Mouse (Mus musculus): ENCODE measurements around the gene Rap1gds1. TPM values are rescaled to one million over a fixed set of nuclear protein-coding genes. Genes with fewer than 3 reads are reported as not detected.

Rap1gds1 gene
- total and polyA plus RNA-seq, 3 experiments = 14.6 to 26.2 (median 24.2) TPM

- H3K27me3 ChIP-seq (ENCODE audit: control insufficient read depth, insufficient read depth, low read length) = no peaks in the 10 kb centered on the region
- no peak overlapping the region for H3K4me3 ChIP-seq
- 60% methylated on average over 5 of the region's 5 CpGs for WGBS
- intact Hi-C loops (cut with DNase I) = no loop called here
- DNase-seq = no peak
- no peak overlapping the region for H3K27ac ChIP-seq
- no peak for TF ChIP-seq EP300 (IDR thresholded peaks at IDR 0.05; ENCODE audit: insufficient read depth, low read depth, low read length)
- TF ChIP-seq POLR2A (IDR thresholded peaks at IDR 0.05; ENCODE audit: insufficient read depth, low read depth, low read length) = no peak
- no peak for TF ChIP-seq CTCF (IDR thresholded peaks at IDR 0.05)
- peaks cover 5% of the 10 kb centered on the region for H3K79me2 ChIP-seq (replicated peaks; ENCODE audit: control insufficient read depth, insufficient read depth, low read length)
- no peak overlapping the region for H3K9ac ChIP-seq (ENCODE audit: low read depth, low read length)
- H3K4me1 ChIP-seq (ENCODE audit: control insufficient read depth, insufficient read depth, low read length) = peaks cover 6% of the 10 kb centered on the region
- H3K36me3 ChIP-seq (ENCODE audit: control insufficient read depth, insufficient read depth, low read length) = peaks cover 4% of the 10 kb centered on the region; the same call in 1 of the 2 replicates
Observed at GRCm38 (mm10) chr3:139025077-139025476, 49.9 kb downstream of the Rap1gds1 start.

GRCm38 (mm10) chr3:139023585-139023984, 51.4 kb downstream of the Rap1gds1 start:
- Histone ChIP-seq H3K9ac (ENCODE audit: low read depth, low read length) (no peak overlapping the region), H3K36me3 (ENCODE audit: control insufficient read depth, insufficient read depth, low read length) (peaks cover 4% of the 10 kb centered on the region; the same call in 1 of the 2 replicates), H3K4me1 (ENCODE audit: control insufficient read depth, insufficient read depth, low read length) (peaks cover 6% of the 10 kb centered on the region), H3K27ac (no peak overlapping the region), H3K4me3 (no peak overlapping the region), H3K79me2 (replicated peaks; ENCODE audit: control insufficient read depth, insufficient read depth, low read length) (peaks cover 2% of the 10 kb centered on the region), H3K27me3 (ENCODE audit: control insufficient read depth, insufficient read depth, low read length) (no peaks in the 10 kb centered on the region)
- intact Hi-C loops (cut with DNase I) = no loop called here
- DNase-seq = no peak
- 61% methylated on average over 8 of the region's 8 CpGs for WGBS
- no peak for TF ChIP-seq POLR2A (IDR thresholded peaks at IDR 0.05; ENCODE audit: insufficient read depth, low read depth, low read length)
- TF ChIP-seq CTCF (IDR thresholded peaks at IDR 0.05) = no peak
- no peak for TF ChIP-seq EP300 (IDR thresholded peaks at IDR 0.05; ENCODE audit: insufficient read depth, low read depth, low read length)

- DNase-seq = no peak
- no peaks in the 10 kb centered on the region for H3K79me2 ChIP-seq (replicated peaks; ENCODE audit: control insufficient read depth, insufficient read depth, low read length)
- WGBS = 84% methylated on average over 9 of the region's 9 CpGs
- H3K27me3 ChIP-seq (ENCODE audit: control insufficient read depth, insufficient read depth, low read length) = no peaks in the 10 kb centered on the region
- H3K9ac ChIP-seq (ENCODE audit: low read depth, low read length) = no peak overlapping the region
- H3K4me3 ChIP-seq = no peak overlapping the region
- H3K36me3 ChIP-seq (ENCODE audit: control insufficient read depth, insufficient read depth, low read length) = no peaks in the 10 kb centered on the region
- no peak for TF ChIP-seq CTCF (IDR thresholded peaks at IDR 0.05)
- TF ChIP-seq POLR2A (IDR thresholded peaks at IDR 0.05; ENCODE audit: insufficient read depth, low read depth, low read length) = no peak
- no peak for TF ChIP-seq EP300 (IDR thresholded peaks at IDR 0.05; ENCODE audit: insufficient read depth, low read depth, low read length)
- no peaks in the 10 kb centered on the region for H3K4me1 ChIP-seq (ENCODE audit: control insufficient read depth, insufficient read depth, low read length)
- H3K27ac ChIP-seq = no peak overlapping the region
- intact Hi-C loops (cut with DNase I) = no loop called here
Observed at GRCm38 (mm10) chr3:139012352-139012751, 62.6 kb downstream of the Rap1gds1 start.

GRCm38 (mm10) chr3:139005669-139006068, 69.3 kb downstream of the Rap1gds1 start:
- intact Hi-C loops (cut with DNase I) = no loop called here
- no peaks in the 10 kb centered on the region for H3K36me3 ChIP-seq (ENCODE audit: control insufficient read depth, insufficient read depth, low read length)
- H3K9ac ChIP-seq (ENCODE audit: low read depth, low read length) = no peak overlapping the region
- no peak for DNase-seq
- no peaks in the 10 kb centered on the region for H3K79me2 ChIP-seq (replicated peaks; ENCODE audit: control insufficient read depth, insufficient read depth, low read length)
- no peak overlapping the region for H3K27ac ChIP-seq
- H3K4me1 ChIP-seq (ENCODE audit: control insufficient read depth, insufficient read depth, low read length) = no peaks in the 10 kb centered on the region
- no peak overlapping the region for H3K4me3 ChIP-seq
- H3K27me3 ChIP-seq (ENCODE audit: control insufficient read depth, insufficient read depth, low read length) = no peaks in the 10 kb centered on the region
- TF ChIP-seq POLR2A (IDR thresholded peaks at IDR 0.05; ENCODE audit: insufficient read depth, low read depth, low read length) (no peak), CTCF (IDR thresholded peaks at IDR 0.05) (no peak), EP300 (IDR thresholded peaks at IDR 0.05; ENCODE audit: insufficient read depth, low read depth, low read length) (no peak)

- Histone ChIP-seq H3K79me2 (replicated peaks; ENCODE audit: control insufficient read depth, insufficient read depth, low read length) (no peaks in the 10 kb centered on the region), H3K27ac (no peak overlapping the region), H3K9ac (ENCODE audit: low read depth, low read length) (no peak overlapping the region), H3K27me3 (ENCODE audit: control insufficient read depth, insufficient read depth, low read length) (no peaks in the 10 kb centered on the region), H3K4me3 (no peak overlapping the region), H3K36me3 (ENCODE audit: control insufficient read depth, insufficient read depth, low read length) (no peaks in the 10 kb centered on the region), H3K4me1 (ENCODE audit: control insufficient read depth, insufficient read depth, low read length) (no peaks in the 10 kb centered on the region)
- TF ChIP-seq POLR2A (IDR thresholded peaks at IDR 0.05; ENCODE audit: insufficient read depth, low read depth, low read length) = no peak
- no peak for TF ChIP-seq EP300 (IDR thresholded peaks at IDR 0.05; ENCODE audit: insufficient read depth, low read depth, low read length)
- TF ChIP-seq CTCF (IDR thresholded peaks at IDR 0.05) = no peak
- DNase-seq = no peak
- 88% methylated on average over 6 of the region's 6 CpGs for WGBS
- intact Hi-C loops (cut with DNase I) = no loop called here
Observed at GRCm38 (mm10) chr3:139002774-139003173, 72.2 kb downstream of the Rap1gds1 start.

- Histone ChIP-seq H3K36me3 (ENCODE audit: control insufficient read depth, insufficient read depth, low read length) (no peaks in the 10 kb centered on the region), H3K4me3 (no peak overlapping the region), H3K9ac (ENCODE audit: low read depth, low read length) (no peak overlapping the region), H3K79me2 (replicated peaks; ENCODE audit: control insufficient read depth, insufficient read depth, low read length) (no peaks in the 10 kb centered on the region), H3K4me1 (ENCODE audit: control insufficient read depth, insufficient read depth, low read length) (no peaks in the 10 kb centered on the region), H3K27ac (no peak overlapping the region), H3K27me3 (ENCODE audit: control insufficient read depth, insufficient read depth, low read length) (no peaks in the 10 kb centered on the region)
- WGBS = 93% methylated on average over 9 of the region's 9 CpGs
- intact Hi-C loops (cut with DNase I) = no loop called here
- no peak for DNase-seq
- no peak for TF ChIP-seq EP300 (IDR thresholded peaks at IDR 0.05; ENCODE audit: insufficient read depth, low read depth, low read length)
- no peak for TF ChIP-seq POLR2A (IDR thresholded peaks at IDR 0.05; ENCODE audit: insufficient read depth, low read depth, low read length)
- no peak for TF ChIP-seq CTCF (IDR thresholded peaks at IDR 0.05)
Observed at GRCm38 (mm10) chr3:139000071-139000867, 74.7 kb downstream of the Rap1gds1 start.
